Mouse (Mus musculus): Measurements from ENCODE around the gene Smim1. TPM values are rescaled to one million over a fixed set of nuclear protein-coding genes. Genes with fewer than 3 reads are reported as not detected.

Gene Smim1
- total RNA-seq, 2 experiments from 2014 or later, result 34.2 to 177 TPM

DNA sequence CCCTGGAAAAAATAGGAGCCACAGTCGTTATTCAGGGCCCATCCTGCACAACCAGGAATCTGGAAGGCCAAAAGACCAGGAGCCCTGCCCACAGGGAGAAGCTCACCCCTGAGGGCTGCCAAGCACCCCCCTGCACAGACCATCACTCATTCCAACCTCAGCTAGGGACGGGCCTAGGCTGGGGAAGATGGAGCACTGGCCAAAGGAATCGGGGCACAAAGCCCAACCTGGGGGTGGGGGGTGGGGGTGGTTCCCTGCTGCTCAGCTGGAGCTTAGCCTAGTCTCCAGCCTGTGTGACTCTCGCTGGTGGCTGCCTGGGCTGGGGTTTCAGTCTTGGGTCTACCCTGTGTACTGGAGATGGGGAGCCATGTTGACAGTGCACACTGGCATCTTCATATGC is 3.2 kb downstream of the Smim1 start:
- ATAC-seq (replicated peaks; ENCODE audit: low FRiP score, low TSS enrichment, poor library complexity, severe bottlenecking), result no peak

DNA sequence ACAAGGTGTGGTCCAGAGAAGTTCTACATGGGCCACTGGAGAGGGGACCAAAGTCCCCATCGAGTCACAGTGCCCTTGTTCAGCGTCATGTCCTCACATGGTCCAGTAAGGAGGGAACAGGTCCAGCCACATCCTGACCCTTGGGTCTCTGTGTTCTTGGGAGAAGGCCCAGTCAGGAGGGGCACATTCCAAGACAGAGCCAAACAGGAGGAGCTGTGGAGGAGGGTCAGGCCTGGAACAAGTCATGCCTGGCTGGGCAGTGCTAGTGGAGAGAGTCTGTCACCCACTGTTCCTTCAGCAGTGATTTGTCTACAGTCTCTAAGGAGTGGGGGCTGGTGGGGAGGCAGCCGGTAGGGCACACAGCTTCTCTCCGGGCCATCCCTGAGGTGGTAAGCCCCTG is 3.6 kb downstream of the Smim1 start:
- ATAC-seq (replicated peaks; ENCODE audit: low FRiP score, low TSS enrichment, poor library complexity, severe bottlenecking), result no peak

DNA sequence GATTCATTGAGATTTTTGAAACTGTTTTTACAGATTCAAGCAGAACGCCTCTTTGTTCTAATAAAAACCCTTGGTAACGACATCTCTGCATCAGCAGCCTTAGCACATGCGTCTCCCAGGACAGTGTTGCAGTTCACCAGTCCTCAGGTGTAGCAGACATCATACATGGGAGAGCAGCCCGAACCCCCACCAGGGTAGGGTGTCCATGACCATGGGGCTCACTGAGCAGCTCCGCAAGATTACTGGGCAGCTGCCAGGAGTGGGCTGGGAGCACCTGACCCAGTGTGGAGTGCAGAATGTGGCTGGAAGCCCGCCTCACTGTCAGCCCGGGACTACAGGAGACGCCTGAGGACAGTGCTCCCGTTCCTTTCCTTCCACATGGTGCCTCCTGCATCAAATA is 4.6 kb downstream of the Smim1 start:
- ATAC-seq (replicated peaks; ENCODE audit: low FRiP score, low TSS enrichment, poor library complexity, severe bottlenecking), result no peak

DNA sequence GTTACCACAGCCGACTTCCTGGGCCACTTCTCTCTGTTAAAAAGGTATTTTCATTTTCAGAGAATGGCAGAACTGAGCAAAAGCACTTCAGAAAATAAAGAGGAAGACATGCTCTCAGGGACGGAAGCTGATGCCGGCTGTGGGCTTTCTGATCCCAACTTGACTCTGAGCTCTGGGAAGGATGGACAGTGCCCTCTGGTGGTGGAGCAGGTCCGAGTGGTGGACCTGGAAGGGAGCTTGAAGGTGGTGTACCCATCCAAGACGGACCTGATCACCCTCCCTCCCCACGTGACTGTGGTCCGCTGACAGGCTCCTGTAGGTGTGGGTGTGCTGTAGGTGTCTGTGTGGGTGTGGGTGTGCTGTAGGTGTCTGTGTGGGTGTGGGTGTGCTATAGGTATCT is 6.5 kb downstream of the Smim1 start:
- no peak for ATAC-seq (replicated peaks; ENCODE audit: low FRiP score, low TSS enrichment, poor library complexity, severe bottlenecking)

DNA sequence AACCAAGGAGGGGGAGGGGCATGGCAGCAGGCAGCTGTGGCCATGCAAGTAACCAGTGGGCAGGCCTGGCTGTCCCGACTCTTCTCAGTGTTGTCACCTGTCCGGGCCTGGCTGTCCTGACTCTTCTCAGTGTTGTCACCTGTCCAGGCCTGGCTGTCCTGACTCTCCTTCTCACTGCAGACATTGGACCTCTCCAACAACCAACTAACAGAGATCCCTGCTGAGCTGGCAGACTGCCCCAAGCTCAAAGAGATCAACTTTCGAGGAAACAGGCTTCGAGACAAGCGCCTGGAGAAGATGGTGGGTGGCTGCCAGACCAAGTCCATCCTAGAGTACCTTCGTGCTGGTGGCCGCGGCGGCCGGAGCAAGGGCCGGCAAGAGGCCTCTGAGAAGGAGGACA is 10.6 kb downstream of the Smim1 start:
- ATAC-seq (replicated peaks; ENCODE audit: low FRiP score, low TSS enrichment, poor library complexity, severe bottlenecking), result no peak

DNA sequence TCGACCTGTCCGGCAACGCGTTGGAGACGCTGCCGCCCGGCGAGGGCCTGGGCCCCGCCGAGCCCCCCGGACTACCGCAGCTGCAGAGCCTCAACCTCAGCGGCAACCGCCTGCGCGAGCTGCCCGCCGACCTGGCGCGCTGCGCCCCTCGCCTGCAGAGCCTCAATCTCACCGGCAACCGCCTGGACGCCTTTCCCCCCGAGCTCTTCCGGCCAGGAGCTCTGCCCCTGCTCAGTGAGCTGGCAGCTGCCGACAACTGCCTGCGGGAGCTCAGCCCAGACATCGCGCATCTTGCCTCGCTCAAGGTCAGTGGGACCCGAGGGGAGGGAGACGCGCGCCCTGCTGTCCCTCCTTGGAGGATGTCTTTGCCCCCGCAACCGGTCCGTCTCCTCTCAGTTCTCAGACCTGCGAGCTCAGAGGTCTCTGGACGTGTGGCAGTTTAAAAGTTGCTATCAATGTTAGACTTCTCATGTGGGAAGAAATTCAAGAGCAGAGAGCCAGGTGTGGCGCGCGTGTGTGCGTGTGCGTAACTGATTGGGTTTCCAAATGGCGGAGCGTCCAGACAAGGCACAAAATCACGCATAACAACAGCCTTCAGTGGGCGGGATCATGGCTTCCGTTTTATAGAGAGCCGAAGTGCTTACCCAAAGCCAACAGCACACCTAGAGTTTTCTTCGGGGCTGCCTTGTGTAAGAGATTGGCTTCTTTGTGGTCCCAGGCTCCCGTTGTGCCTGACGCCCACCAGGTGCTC is 13.7 kb downstream of the Smim1 start:
- ATAC-seq (replicated peaks; ENCODE audit: low FRiP score, low TSS enrichment, poor library complexity, severe bottlenecking), result peak; percentile 49

DNA sequence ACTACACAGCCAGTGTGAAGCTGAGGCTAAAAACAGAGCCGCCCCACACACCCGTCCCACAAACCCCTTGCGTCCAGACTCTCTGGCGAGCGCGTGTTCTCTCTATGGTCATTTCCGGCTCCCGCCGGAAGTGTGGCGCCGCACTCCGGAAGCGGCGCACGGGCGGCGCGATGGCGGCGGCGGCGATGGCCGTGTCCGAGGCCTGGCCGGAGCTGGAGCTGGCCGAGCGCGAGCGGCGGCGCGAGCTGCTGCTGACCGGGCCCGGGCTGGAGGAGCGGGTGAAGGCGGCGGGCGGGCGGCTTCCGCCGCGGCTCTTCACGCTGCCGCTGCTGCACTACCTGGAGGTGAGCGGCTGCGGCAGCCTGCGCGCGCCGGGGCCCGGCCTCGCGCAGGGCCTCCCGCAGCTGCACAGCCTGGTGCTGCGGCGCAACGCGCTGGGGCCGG is 14.4 kb downstream of the Smim1 start, which contains the start of gene Lrrc47:
Lrrc47 (plus strand) TSS at position 86 of the 444 bp plus-strand sequence.
- peak; percentile 83 for ATAC-seq (replicated peaks; ENCODE audit: low FRiP score, low TSS enrichment, poor library complexity, severe bottlenecking)

DNA sequence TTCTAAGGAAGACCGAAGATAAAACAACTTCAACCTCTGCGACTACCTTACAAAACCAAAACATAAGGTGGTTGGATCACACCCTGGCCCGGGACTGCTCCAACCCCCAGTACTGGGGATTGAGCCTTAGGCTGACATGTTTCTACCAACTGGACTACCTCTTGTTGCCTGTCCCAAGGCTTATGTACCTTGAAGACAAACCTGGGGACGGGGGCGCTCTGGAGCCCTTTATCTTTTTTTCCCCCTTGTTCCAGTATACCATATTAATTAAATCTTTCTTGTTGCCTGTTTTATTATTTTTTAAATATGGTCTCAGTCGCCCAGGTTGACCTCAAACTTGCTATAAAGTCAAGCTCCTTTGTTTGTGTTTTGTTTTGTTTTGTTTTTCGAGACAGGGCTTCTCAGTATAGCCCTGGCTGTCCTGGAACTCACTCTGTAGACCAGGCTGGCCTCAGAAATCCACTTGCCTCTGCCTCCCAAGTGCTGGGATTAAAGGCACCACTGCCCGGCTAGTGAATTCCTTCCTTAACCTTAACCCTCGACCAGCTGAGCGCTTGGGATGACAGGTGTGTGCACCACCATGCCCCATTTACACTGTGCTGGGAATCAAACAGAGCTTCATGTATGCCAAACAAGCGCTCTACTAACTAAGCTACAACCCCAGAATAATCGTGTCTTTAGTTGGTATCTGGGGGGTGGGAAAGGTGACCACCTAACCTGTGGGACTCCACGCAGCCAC is 15.0 kb downstream of the Smim1 start:
- peak; percentile 36; the same call in 1 of the 2 replicates for ATAC-seq (replicated peaks; ENCODE audit: low FRiP score, low TSS enrichment, poor library complexity, severe bottlenecking)

DNA sequence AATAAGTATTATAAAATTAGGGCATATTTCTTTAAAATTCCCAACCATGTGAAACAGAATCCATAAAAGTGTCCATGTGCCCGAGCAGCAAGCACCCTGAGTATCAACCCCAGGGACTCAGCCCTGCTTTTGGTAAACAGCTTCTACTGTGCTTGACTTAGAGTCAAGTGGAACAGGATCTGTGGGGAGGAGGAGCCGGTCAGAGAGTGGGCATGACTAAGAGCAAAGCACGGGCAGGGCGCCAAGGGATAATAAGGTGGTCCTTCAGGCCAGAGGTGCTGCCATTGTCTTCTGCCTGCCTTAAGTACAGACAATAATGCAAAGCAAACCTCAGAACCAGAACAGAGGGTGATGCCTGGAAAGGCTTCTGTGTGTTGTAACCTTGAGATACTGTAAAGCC is 18.3 kb downstream of the Smim1 start:
- no peak for ATAC-seq (replicated peaks; ENCODE audit: low FRiP score, low TSS enrichment, poor library complexity, severe bottlenecking)

DNA sequence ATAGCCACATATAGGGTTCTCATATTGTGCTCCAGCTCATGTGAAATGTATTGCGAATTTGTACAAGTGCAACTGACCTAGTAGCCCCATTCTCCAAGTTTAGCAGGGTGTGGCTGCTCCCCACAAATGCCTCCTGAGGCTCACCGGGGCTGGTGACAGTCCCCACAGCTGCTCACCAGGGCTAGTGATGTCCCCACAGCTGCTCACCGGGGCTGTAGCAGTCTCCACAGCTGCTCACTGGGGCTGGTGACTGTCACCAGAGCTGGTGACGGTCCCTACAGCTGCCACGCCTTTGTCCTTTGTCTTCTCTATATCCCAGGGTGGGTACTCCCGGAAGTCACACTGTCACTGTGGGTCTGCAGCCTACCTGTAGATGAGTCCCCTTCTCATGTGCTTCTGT is 19.8 kb downstream of the Smim1 start:
- no peak for ATAC-seq (replicated peaks; ENCODE audit: low FRiP score, low TSS enrichment, poor library complexity, severe bottlenecking)

DNA sequence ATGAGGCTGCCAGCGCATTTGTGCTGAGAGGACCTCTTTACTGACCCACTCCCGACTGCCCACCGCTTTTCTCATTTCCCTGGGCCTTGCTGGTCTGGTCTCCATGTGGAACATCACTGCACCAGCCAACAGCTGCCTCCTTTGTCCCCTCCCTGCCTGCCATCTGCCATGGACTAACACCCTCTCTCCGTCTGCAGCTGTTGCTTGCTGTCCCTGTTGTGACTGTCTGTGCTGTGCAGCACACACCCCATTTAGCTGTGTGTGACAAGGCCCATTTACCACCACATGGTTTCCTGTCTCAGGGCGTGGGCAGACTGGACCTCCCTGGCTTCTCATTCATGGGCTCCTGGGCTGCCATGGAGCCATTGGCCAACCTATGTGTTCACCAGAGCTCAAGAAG is 20.5 kb downstream of the Smim1 start:
- no peak for ATAC-seq (replicated peaks; ENCODE audit: low FRiP score, low TSS enrichment, poor library complexity, severe bottlenecking)

DNA sequence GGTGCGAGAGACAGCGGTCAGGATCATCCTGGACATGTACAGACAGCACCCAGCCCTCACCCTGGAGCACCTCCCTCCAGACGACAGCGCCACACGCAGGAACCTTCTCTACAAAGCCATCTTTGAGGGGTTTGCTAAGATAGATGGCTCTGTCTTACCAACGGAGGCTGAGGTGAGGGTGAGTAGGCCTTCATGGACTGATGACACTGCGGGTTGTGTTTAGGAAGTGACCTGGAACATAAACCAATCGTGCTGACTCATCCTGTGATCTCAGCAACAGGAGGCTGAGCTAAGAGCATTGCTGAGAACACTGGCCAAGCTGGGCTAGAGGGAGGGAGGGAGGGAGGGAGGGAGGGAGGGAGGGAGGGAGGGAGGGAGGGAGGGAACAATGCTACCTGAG is 32.5 kb downstream of the Smim1 start:
- no peak for ATAC-seq (replicated peaks; ENCODE audit: low FRiP score, low TSS enrichment, poor library complexity, severe bottlenecking)

DNA sequence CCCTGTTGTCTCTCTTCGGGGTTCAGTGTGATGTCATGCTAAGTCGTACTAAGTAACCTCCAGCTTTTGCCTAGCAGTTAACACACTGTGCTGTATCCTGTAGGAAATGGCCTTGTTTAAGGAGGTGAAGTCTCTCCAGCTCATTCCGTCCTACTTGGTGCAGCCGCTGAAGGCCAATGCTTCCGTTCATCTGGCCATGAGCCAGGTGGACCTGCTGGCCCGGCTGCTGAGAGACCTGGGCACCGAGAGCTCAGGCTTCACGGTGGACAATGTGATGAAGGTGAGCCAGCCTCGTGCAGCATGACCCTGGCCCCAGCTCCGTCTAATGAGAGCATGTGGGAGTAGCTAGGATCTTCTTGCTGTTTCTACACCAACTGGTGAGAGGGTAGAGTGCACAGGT is 33.3 kb downstream of the Smim1 start:
- ATAC-seq (replicated peaks; ENCODE audit: low FRiP score, low TSS enrichment, poor library complexity, severe bottlenecking), result no peak

DNA sequence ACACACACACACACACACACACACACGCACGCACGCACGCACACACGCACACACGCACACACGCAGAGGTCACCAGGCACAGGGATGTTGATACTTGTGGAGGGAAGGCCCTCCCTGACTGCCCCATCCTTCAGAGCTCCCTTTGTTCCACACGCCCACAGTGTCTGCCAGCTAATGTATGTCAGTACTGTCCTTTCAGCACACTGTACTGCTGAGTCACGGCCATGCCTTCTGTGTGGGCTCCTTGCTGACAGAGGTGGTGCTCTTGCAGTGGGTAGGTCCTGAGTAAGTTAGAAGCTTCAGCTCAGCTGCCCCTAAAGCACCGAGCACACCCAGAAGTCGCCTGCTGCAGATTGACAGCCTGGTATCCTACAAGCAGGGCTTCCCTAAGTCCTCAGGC is 45.6 kb downstream of the Smim1 start:
- no peak for ATAC-seq (replicated peaks; ENCODE audit: low FRiP score, low TSS enrichment, poor library complexity, severe bottlenecking)

DNA sequence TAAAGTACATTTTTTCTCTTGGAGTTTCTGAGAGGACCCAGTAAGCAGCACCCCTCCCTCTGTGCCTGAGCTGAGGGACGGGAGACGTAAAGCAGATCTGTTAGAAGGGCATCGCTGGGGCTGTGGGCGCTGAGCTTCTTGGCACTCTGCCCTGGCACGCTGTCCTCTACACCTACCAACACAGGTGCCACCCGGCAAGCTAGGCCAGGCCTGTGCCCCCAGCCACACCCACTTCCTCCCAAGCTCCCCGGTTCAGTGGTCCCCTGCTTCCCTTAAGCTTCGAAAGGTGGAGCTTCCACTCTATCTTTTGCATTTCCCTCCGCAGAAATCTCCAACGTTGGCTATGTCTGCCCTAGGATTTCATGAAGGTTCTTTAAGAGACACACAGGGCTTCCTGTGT is 46.8 kb downstream of the Smim1 start:
- ATAC-seq (replicated peaks; ENCODE audit: low FRiP score, low TSS enrichment, poor library complexity, severe bottlenecking), result no peak

DNA sequence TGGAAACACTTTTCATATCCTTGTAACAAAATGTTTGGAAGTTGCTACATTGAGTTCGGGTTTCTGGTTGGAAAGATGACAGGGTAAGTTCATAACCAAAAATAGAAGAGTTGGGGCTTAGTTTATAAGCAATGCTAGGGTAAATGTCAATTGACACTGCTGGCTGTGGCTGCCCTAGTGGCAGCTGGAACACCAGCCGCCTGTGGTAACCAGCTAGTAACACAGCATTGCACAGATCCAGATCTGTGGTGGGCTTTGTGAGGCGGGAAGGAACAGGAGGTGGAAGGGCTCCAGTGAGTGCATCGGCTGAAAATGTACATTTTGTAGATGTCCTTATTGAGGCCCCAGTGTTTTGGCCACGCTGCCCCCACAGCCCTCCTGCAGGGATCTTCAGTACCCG is 50.3 kb downstream of the Smim1 start:
- ATAC-seq (replicated peaks; ENCODE audit: low FRiP score, low TSS enrichment, poor library complexity, severe bottlenecking), result peak; percentile 51; the same call in 1 of the 2 replicates

DNA sequence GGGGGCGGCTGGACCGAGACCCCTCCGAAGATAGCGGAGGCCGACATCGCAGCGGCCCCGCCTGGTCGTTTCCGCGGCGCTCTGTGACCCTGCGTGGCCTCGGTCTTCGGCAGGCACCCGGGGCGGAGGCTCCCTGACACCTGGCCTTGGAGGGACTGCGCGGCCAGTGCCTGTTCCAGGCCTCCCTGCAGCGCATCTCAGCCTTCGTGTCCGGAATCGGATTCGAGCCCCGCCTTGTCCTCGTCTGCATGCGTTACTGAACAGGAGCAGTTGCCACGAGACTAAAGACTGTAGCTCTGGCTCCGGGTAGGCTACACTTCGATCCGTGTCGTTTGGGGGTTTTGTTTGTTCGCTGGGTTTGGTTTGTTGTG is 50.8 kb downstream of the Smim1 start:
- ATAC-seq (replicated peaks; ENCODE audit: low FRiP score, low TSS enrichment, poor library complexity, severe bottlenecking), result peak; percentile 17

DNA sequence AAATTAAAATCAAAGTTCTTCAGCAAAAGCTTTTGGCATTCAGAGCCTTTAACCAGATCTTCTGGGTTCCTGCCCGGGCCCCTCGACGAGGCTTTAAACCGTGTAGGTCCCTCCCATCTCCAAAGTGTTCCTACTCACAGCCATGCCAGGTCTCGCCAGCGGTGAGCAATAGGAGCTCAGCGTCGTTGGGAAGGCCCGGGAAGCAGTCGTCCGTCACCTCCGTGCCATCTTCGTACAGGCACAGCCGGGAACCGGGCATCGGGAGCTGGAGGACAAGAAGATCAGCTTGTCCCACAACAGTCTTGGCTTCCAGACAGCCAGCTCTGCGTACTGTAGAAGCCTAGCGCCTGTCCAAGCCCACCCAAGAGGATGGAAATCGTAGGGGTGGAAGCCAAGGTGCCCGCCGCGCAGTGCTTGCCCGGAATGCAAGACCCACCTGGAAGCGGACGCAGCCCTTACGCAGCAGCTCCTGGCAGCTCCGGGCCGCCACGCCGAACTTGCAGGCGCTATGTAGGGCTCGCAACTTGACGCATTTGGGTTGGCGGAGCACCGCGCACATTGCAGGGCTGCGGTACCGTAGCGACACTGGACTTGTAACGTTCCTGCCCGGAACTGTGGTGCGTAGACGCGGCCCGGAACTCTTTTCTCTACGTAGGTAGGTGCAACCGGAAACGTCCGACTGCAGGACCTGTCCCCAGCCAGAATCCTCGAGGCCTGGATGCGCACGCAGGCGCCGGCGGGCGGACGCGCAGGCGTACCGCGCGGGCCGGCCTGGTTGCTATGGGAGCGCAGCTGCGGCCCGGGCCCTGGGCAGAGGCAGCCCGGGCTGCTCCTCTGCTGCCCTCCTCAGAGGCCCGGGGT is 51.4 kb downstream of the Smim1 start, which contains the start of the genes Dffb and Cep104:
Dffb (minus strand) TSS at position 696 of the 861 bp plus-strand sequence.
Cep104 (plus strand) TSS at position 764 of the 861 bp plus-strand sequence.
- peak; percentile 73 for ATAC-seq (replicated peaks; ENCODE audit: low FRiP score, low TSS enrichment, poor library complexity, severe bottlenecking)

Measured in megakaryocyte-erythroid progenitor cell, adult 5-6 weeks (primary cell).